Mouse (Mus musculus): ENCODE results near the gene Poc5. TPM values are rescaled to one million over a fixed set of nuclear protein-coding genes. Genes with fewer than 3 reads are reported as not detected.

Gene Poc5
- polyA plus RNA-seq, 1 experiment from 2014 or later = 25.8 TPM

DNA sequence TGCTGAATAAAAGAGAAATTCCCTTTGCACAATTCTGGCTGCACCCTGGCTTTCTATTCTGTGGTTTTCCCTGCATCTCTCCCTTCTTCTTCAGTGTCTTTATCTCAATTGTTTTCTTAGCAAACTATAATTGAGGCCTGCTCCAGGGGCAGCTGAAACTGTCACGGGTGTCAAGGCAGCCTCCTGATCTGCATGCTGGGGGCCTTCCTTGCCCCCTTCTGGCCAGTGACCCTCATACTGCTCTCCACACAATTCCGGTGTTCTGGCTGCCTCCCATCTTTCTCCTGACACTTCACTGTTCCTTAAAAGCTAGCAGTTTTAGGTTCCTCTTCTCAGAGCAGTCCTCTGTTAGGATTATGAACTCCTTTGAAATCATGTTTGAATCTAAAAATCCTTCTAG lies 1.2 kb downstream of the Poc5 start:
- H3K4me2 ChIP-seq (ENCODE audit: low read depth, low read length) = peak overlapping the region; percentile 79
- peak overlapping the region; percentile 67 for H3K4me3 ChIP-seq (ENCODE audit: low read depth, low read length)
- no peak overlapping the region for H3K27ac ChIP-seq (ENCODE audit: low read depth, low read length)
- 22% methylated on average over 2 of the region's 2 CpGs for WGBS
- H3K9ac ChIP-seq (replicated peaks; ENCODE audit: low read depth, low read length) = no peak overlapping the region
- no peaks in the 10 kb centered on the region for H3K9me3 ChIP-seq (ENCODE audit: control insufficient read depth, low read length)
- peaks cover 16% of the 10 kb centered on the region for H3K36me3 ChIP-seq (ENCODE audit: control insufficient read depth, insufficient read depth, low read length)
- H3K4me1 ChIP-seq (ENCODE audit: control insufficient read depth, insufficient read depth, low read length) = peaks cover 6% of the 10 kb centered on the region; the same call in 1 of the 2 replicates
- H3K27me3 ChIP-seq (ENCODE audit: control insufficient read depth, insufficient read depth, low read length) = no peaks in the 10 kb centered on the region
- no peak for ATAC-seq (ENCODE audit: low read depth)

DNA sequence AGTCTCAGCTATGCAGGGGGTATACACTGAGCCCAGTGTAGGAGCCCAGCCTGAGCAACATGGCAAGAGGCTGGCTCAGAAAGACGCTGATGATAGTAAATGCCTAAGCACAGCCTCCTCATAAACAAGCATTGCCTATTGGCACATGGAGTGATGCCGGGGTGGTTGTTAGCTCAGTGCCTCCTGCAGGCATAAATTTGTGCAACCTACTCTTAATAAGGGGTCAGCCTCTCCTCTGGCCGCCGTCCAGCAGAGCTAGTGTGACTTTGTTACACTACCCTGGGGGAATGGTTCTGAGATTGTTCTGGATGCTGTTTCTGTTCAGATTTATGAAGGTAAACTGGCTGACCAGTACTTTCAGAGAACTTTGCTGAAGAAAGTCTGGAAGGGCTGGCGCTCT lies 13.2 kb downstream of the Poc5 start:
- Histone ChIP-seq H3K36me3 (ENCODE audit: control insufficient read depth, insufficient read depth, low read length) (peaks cover 70% of the 10 kb centered on the region), H3K27me3 (ENCODE audit: control insufficient read depth, insufficient read depth, low read length) (no peaks in the 10 kb centered on the region), H3K9me3 (ENCODE audit: control insufficient read depth, low read length) (no peaks in the 10 kb centered on the region), H3K4me3 (ENCODE audit: low read depth, low read length) (no peak overlapping the region), H3K27ac (ENCODE audit: low read depth, low read length) (no peak overlapping the region), H3K4me2 (ENCODE audit: low read depth, low read length) (no peak overlapping the region), H3K9ac (replicated peaks; ENCODE audit: low read depth, low read length) (no peak overlapping the region), H3K4me1 (ENCODE audit: control insufficient read depth, insufficient read depth, low read length) (no peaks in the 10 kb centered on the region)
- no peak for ATAC-seq (ENCODE audit: low read depth)
- 96% methylated on average over 5 of the region's 5 CpGs for WGBS

DNA sequence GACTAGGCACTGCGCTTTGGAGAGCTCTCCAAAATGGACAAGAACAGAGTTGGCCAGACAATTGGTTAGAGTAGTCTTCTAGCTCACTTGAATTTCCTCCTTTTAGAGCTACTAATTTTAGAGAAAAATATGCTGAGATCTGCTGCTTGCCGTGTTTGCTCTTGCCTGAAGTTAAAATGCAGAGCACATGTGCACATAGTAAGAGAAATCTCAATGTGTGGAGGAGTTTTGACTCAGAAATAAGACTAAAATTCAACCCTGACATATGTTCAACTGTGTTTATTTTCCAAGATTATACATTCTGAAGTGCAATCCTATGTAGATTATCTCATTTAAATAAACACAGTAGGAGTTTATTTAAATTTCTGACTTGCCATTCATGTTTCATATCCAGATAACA lies 17.4 kb downstream of the Poc5 start:
- no peak for ATAC-seq (ENCODE audit: low read depth)
- WGBS = 94% methylated on average over 2 of the region's 2 CpGs
- H3K36me3 ChIP-seq (ENCODE audit: control insufficient read depth, insufficient read depth, low read length) = peaks cover 39% of the 10 kb centered on the region

DNA sequence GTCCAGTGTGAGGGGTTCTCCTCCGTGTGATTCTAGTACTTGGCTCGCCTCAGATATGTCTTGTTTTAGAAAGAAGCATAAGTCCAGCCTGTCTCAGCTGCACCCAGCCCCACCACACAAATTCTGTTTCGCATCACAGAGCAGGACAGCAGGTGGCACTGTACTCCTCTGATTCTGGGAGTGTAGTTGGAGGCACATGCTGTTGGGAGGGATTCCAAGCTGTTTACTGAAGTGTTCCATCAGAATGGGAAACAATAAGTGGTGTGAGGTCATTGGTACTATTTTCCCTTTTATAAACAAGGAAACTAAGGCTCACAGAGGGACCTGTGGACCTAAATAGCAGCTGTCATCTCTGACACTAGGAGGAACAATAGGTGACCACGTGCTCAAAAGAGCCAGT lies 18.9 kb downstream of the Poc5 start:
- WGBS = 76% methylated on average over 4 of the region's 4 CpGs
- Histone ChIP-seq H3K36me3 (ENCODE audit: control insufficient read depth, insufficient read depth, low read length) (peaks cover 34% of the 10 kb centered on the region), H3K27ac (ENCODE audit: low read depth, low read length) (no peak overlapping the region), H3K9ac (replicated peaks; ENCODE audit: low read depth, low read length) (no peak overlapping the region), H3K4me2 (ENCODE audit: low read depth, low read length) (no peak overlapping the region), H3K9me3 (ENCODE audit: control insufficient read depth, low read length) (no peaks in the 10 kb centered on the region), H3K27me3 (ENCODE audit: control insufficient read depth, insufficient read depth, low read length) (no peaks in the 10 kb centered on the region), H3K4me1 (ENCODE audit: control insufficient read depth, insufficient read depth, low read length) (no peaks in the 10 kb centered on the region), H3K4me3 (ENCODE audit: low read depth, low read length) (no peak overlapping the region)
- ATAC-seq (ENCODE audit: low read depth) = peak; percentile 54; the same call in 1 of the 2 replicates

More for the DNA sequence above, 17.4 kb downstream of the Poc5 start:
- H3K27me3 ChIP-seq (ENCODE audit: control insufficient read depth, insufficient read depth, low read length) = no peaks in the 10 kb centered on the region
- no peak overlapping the region for H3K27ac ChIP-seq (ENCODE audit: low read depth, low read length)
- no peak overlapping the region for H3K4me3 ChIP-seq (ENCODE audit: low read depth, low read length)
- no peak overlapping the region for H3K4me2 ChIP-seq (ENCODE audit: low read depth, low read length)
- no peaks in the 10 kb centered on the region for H3K9me3 ChIP-seq (ENCODE audit: control insufficient read depth, low read length)
- H3K9ac ChIP-seq (replicated peaks; ENCODE audit: low read depth, low read length) = no peak overlapping the region
- no peaks in the 10 kb centered on the region for H3K4me1 ChIP-seq (ENCODE audit: control insufficient read depth, insufficient read depth, low read length)

DNA sequence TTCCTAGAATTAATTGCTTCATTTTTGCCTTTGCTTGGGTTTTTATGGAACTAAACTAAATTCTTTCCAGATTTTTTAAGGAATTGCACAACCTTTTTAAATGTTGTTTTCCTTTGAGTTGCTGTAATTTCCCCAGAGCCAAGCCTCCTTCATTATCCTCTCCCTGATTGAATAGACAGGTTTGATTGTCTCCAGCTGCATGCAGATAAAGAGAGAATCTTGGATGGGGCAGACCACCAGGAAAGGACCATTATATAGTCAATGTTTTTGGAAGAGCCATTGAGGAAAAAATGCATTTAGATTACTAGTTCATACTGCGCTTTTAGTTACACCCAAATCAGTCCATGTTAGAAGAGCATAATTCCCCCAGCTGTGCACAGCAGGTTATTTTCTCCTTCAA lies 20.7 kb downstream of the Poc5 start:
- no peak for ATAC-seq (ENCODE audit: low read depth)
- H3K4me3 ChIP-seq (ENCODE audit: low read depth, low read length) = no peak overlapping the region
- no peaks in the 10 kb centered on the region for H3K4me1 ChIP-seq (ENCODE audit: control insufficient read depth, insufficient read depth, low read length)
- 86% methylated on average over 1 of the region's 1 CpGs for WGBS
- no peak overlapping the region for H3K4me2 ChIP-seq (ENCODE audit: low read depth, low read length)
- no peaks in the 10 kb centered on the region for H3K27me3 ChIP-seq (ENCODE audit: control insufficient read depth, insufficient read depth, low read length)
- no peak overlapping the region for H3K9ac ChIP-seq (replicated peaks; ENCODE audit: low read depth, low read length)
- H3K27ac ChIP-seq (ENCODE audit: low read depth, low read length) = no peak overlapping the region
- peaks cover 24% of the 10 kb centered on the region for H3K36me3 ChIP-seq (ENCODE audit: control insufficient read depth, insufficient read depth, low read length)
- no peaks in the 10 kb centered on the region for H3K9me3 ChIP-seq (ENCODE audit: control insufficient read depth, low read length)

DNA sequence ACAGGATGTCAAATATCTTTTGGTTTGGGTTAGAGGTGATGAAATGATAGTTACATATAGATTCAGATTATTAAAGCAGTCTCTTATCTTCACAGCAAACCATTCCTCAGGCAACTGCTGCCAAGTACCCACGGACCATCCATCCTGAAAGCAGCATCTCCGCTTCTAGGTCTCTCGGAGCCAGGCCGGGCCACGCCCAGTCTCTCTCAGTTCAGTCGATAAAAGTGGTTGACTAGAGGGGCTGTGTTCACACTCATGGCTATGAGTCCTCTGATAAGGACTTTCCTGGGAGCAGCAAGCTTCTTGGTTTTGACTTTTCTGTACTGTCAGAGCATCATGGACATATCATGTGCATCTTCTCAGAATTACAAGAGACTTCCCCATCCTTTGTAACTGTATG lies 26.3 kb downstream of the Poc5 start:
- no peak overlapping the region for H3K4me3 ChIP-seq (ENCODE audit: low read depth, low read length)
- no peak overlapping the region for H3K9ac ChIP-seq (replicated peaks; ENCODE audit: low read depth, low read length)
- no peaks in the 10 kb centered on the region for H3K9me3 ChIP-seq (ENCODE audit: control insufficient read depth, low read length)
- 94% methylated on average over 6 of the region's 6 CpGs for WGBS
- no peak overlapping the region for H3K4me2 ChIP-seq (ENCODE audit: low read depth, low read length)
- H3K4me1 ChIP-seq (ENCODE audit: control insufficient read depth, insufficient read depth, low read length) = no peaks in the 10 kb centered on the region
- H3K36me3 ChIP-seq (ENCODE audit: control insufficient read depth, insufficient read depth, low read length) = peaks cover 32% of the 10 kb centered on the region
- no peak overlapping the region for H3K27ac ChIP-seq (ENCODE audit: low read depth, low read length)
- ATAC-seq (ENCODE audit: low read depth) = no peak
- no peaks in the 10 kb centered on the region for H3K27me3 ChIP-seq (ENCODE audit: control insufficient read depth, insufficient read depth, low read length)

DNA sequence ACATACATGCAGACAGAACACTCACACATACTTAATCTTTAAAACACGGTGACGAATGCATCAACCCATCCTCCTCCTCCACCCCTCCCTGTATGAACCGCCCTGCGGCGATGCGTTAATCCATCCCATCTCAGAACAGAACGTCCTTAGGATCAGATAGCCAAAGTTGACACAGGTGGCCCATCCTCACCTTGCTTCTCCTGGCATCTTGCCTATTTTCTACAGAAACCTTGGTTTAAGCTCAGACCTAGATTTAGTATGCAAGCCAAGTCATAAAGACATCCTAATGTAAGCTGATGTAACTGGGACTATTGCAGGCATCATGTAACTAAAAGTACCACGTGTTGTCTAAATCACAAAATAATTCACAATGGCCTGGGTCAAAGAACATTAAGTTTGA lies 28.3 kb downstream of the Poc5 start:
- Histone ChIP-seq H3K36me3 (ENCODE audit: control insufficient read depth, insufficient read depth, low read length) (peaks cover 20% of the 10 kb centered on the region), H3K9me3 (ENCODE audit: control insufficient read depth, low read length) (no peaks in the 10 kb centered on the region), H3K27me3 (ENCODE audit: control insufficient read depth, insufficient read depth, low read length) (no peaks in the 10 kb centered on the region), H3K27ac (ENCODE audit: low read depth, low read length) (no peak overlapping the region), H3K4me3 (ENCODE audit: low read depth, low read length) (no peak overlapping the region), H3K9ac (replicated peaks; ENCODE audit: low read depth, low read length) (no peak overlapping the region), H3K4me1 (ENCODE audit: control insufficient read depth, insufficient read depth, low read length) (no peaks in the 10 kb centered on the region), H3K4me2 (ENCODE audit: low read depth, low read length) (no peak overlapping the region)
- ATAC-seq (ENCODE audit: low read depth) = no peak
- 96% methylated on average over 8 of the region's 8 CpGs for WGBS

DNA sequence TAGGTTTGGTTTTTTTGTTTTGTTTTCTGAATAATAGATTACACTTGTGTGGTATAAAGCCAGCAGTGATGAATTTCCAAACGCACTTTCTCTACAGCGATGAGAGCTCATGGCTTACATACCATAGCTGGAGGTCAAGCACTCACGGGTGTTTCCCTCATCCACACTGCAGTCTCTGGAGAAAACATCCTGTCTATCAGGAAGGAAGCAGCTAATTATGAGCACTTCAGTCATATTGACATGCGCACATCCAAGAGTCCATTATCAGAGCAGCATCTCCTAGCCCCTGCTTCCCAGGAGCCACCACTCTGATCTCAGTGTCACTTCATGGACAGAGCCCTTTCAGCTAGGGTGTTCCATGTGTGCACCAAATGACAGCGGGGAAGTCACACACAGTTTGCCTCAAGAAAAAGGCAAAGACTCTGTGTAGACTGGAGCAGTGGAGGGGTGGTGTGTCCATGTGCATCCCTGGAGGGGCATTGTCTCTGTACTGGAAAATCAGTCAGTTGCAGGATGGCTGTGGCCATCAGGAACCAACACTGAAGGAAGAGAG lies 29.2 kb downstream of the Poc5 start:
- Histone ChIP-seq H3K36me3 (ENCODE audit: control insufficient read depth, insufficient read depth, low read length) (peaks cover 20% of the 10 kb centered on the region), H3K27me3 (ENCODE audit: control insufficient read depth, insufficient read depth, low read length) (no peaks in the 10 kb centered on the region), H3K4me3 (ENCODE audit: low read depth, low read length) (no peak overlapping the region), H3K27ac (ENCODE audit: low read depth, low read length) (no peak overlapping the region), H3K9ac (replicated peaks; ENCODE audit: low read depth, low read length) (no peak overlapping the region), H3K4me1 (ENCODE audit: control insufficient read depth, insufficient read depth, low read length) (no peaks in the 10 kb centered on the region), H3K4me2 (ENCODE audit: low read depth, low read length) (no peak overlapping the region), H3K9me3 (ENCODE audit: control insufficient read depth, low read length) (no peaks in the 10 kb centered on the region)
- WGBS = 92% methylated on average over 5 of the region's 5 CpGs
- ATAC-seq (ENCODE audit: low read depth) = no peak

DNA sequence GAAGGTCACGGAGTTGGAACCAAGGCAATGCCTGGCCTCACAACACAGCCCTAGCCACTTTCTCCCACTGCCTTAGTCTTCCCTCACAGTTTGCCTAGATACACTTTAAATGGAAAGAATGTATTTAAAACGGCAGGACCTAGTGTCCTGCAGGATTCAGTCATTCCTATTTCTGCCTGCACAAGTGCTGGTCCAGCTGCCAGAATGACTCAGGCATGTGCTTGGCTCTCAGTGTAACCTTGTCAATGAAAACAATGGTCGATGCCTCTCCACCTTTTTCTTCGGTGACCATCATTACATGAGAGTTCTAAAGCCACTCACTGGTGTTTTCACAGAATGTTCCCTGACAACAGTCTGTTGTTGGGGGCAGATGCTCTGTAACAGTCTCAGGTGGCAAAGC lies 30.4 kb downstream of the Poc5 start:
- H3K36me3 ChIP-seq (ENCODE audit: control insufficient read depth, insufficient read depth, low read length) = peaks cover 17% of the 10 kb centered on the region
- no peak overlapping the region for H3K4me3 ChIP-seq (ENCODE audit: low read depth, low read length)
- no peaks in the 10 kb centered on the region for H3K9me3 ChIP-seq (ENCODE audit: control insufficient read depth, low read length)
- no peak for ATAC-seq (ENCODE audit: low read depth)
- no peaks in the 10 kb centered on the region for H3K4me1 ChIP-seq (ENCODE audit: control insufficient read depth, insufficient read depth, low read length)
- 91% methylated on average over 4 of the region's 4 CpGs for WGBS
- no peak overlapping the region for H3K4me2 ChIP-seq (ENCODE audit: low read depth, low read length)
- no peak overlapping the region for H3K27ac ChIP-seq (ENCODE audit: low read depth, low read length)
- H3K27me3 ChIP-seq (ENCODE audit: control insufficient read depth, insufficient read depth, low read length) = no peaks in the 10 kb centered on the region
- H3K9ac ChIP-seq (replicated peaks; ENCODE audit: low read depth, low read length) = no peak overlapping the region
